Mouse (Mus musculus) forebrain, embryonic 10.5 days (tissue): ENCODE results near the gene Cnot11. TPM values are rescaled to one million over a fixed set of nuclear protein-coding genes. Genes with fewer than 3 reads are reported as not detected.

Experiments
- polyA plus RNA-seq: library from polyadenylated mRNA; unstranded; fragments of >200 nt; fragmentation: Nextera tagmentation; extraction: Ambion mirVana; gene quantifications from 2 replicates; pipeline ENCODE4 v1.2.1, GENCODE M21; 2016

Gene Cnot11
- polyA plus RNA-seq, 1 experiment from 2014 or later = 21.5 TPM

Other genes with a start within 250 kb of the Cnot11 start
- 491 and 499 TPM in 2 replicates for gene Rpl31, start 167.2 kb upstream of the Cnot11 start, polyA plus RNA-seq
- 4.5 and 6.7 TPM in 2 replicates for gene Tbc1d8, start 56.2 kb upstream of the Cnot11 start, polyA plus RNA-seq
- gene Rnf149, start 42.4 kb downstream of the Cnot11 start, polyA plus RNA-seq = 18.9 and 22.9 TPM in 2 replicates
- 0.05 TPM in 1 of 2 replicates, not detected in the other for gene Creg2, start 116.5 kb downstream of the Cnot11 start, polyA plus RNA-seq
- 0.22 and 0.34 TPM in 2 replicates for gene Rfx8, start 186.0 kb downstream of the Cnot11 start, polyA plus RNA-seq